ENCODE assay signal across 15 mouse cellular contexts in the genomic region with DNA sequence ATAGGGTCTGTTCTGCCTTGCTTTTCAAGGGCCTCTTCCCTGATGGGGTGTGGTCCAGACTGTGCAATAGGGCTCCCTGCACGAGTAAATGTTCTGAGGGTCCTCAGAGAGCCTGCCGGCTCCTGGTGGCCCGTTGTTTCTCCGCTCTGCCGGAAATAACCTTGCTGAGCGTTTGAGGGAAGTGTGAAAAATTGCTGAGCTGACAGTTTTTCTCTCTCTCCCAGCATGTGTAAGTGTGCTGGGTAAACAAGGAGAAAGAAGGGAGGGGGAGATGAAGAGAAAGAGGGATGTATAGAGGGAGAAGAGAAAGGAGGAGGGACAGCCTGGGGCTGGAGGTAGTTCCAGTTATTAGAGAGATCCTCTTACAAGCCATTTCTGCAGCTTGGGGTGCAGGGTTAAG. TPM values are rescaled to one million over a fixed set of nuclear protein-coding genes. Genes with fewer than 3 reads are reported as not detected.
A peak's percentile ranks its signal among the peaks of the same experiment; 100 is the strongest.
DNase-seq lines count a peak whose midpoint lies in the region; ATAC-seq lines count a peak whose summit lies in the region.
"Had no signal": no experiment of that assay in that cellular context is flagged by ENCODE, and none has a peak within 500 bp of the region (broad histone marks: within the 10 kb centered on the region; RNA-seq: fewer than 3 reads in every experiment).

No protein-coding gene starts in this region.

- peaks cover 85% of the 10 kb centered on the region for H3K27me3 ChIP-seq in embryonic facial prominence, embryonic 10.5 days (replicated peaks; ENCODE audit: low read depth, poor library complexity, severe bottlenecking)
- H3K27me3 ChIP-seq in forebrain, embryonic 15.5 days: no peaks in the 10 kb centered on the region
- peaks cover 76% of the 10 kb centered on the region for H3K27me3 ChIP-seq in midbrain, embryonic 10.5 days (ENCODE audit: low read depth, poor library complexity, severe bottlenecking)
- no peaks in the 10 kb centered on the region for H3K27me3 ChIP-seq in neural tube, embryonic 15.5 days (replicated peaks)

- H3K4me1 ChIP-seq in embryonic facial prominence, embryonic 10.5 days: peaks cover 29% of the 10 kb centered on the region
- peaks cover 76% of the 10 kb centered on the region for H3K4me1 ChIP-seq in forebrain, embryonic 15.5 days
- peaks cover 68% of the 10 kb centered on the region for H3K4me1 ChIP-seq in midbrain, embryonic 10.5 days
- peaks cover 89% of the 10 kb centered on the region for H3K4me1 ChIP-seq in neural tube, embryonic 15.5 days

- WGBS in embryonic facial prominence, embryonic 10.5 days: 65% methylated on average over 6 of the region's 6 CpGs
- 23% methylated on average over 6 of the region's 6 CpGs for WGBS in forebrain, embryonic 15.5 days
- 78% methylated on average over 6 of the region's 6 CpGs for WGBS in midbrain, embryonic 10.5 days
- 8% methylated on average over 6 of the region's 6 CpGs for WGBS in neural tube, embryonic 15.5 days

- no peak for ATAC-seq in forebrain, embryonic 15.5 days (replicated peaks)
- no peak for ATAC-seq in neural tube, embryonic 15.5 days (ENCODE audit: low FRiP score)
- ATAC-seq in erythroblast, adult 5-6 weeks (replicated peaks; ENCODE audit: low FRiP score, poor library complexity, severe bottlenecking): no peak
- ATAC-seq: liver, postnatal 0 days had no signal

- peak overlapping the region; percentile 85 for H3K9ac ChIP-seq in forebrain, embryonic 15.5 days (replicated peaks)
- peak overlapping the region; percentile 82 for H3K9ac ChIP-seq in neural tube, embryonic 15.5 days (replicated peaks)
- H3K9ac ChIP-seq: limb, embryonic 13.5 days; liver, postnatal 0 days had no signal

- peak overlapping the region; percentile 62; the same call in 1 of the 2 replicates for H3K4me3 ChIP-seq in embryonic facial prominence, embryonic 10.5 days
- peak overlapping the region; percentile 56 for H3K4me3 ChIP-seq in forebrain, embryonic 15.5 days
- peak overlapping the region; percentile 72 for H3K4me3 ChIP-seq in midbrain, embryonic 10.5 days
- H3K4me3 ChIP-seq in neural tube, embryonic 15.5 days (replicated peaks): peak overlapping the region; percentile 72
- H3K4me3 ChIP-seq: erythroblast, embryonic 14.5 days; limb, embryonic 13.5 days had no signal

- no peak overlapping the region for H3K27ac ChIP-seq in embryonic facial prominence, embryonic 10.5 days (replicated peaks)
- H3K27ac ChIP-seq in forebrain, embryonic 15.5 days (replicated peaks): peak overlapping the region; percentile 98
- H3K27ac ChIP-seq in midbrain, embryonic 10.5 days (replicated peaks): no peak overlapping the region; the same call in 1 of the 2 replicates
- peak overlapping the region; percentile 95 for H3K27ac ChIP-seq in neural tube, embryonic 15.5 days (replicated peaks)
- H3K27ac ChIP-seq: kidney, postnatal 0 days; limb, embryonic 13.5 days had no signal

- no peaks in the 10 kb centered on the region for H3K9me3 ChIP-seq in embryonic facial prominence, embryonic 10.5 days
- no peaks in the 10 kb centered on the region for H3K9me3 ChIP-seq in forebrain, embryonic 15.5 days
- no peaks in the 10 kb centered on the region for H3K9me3 ChIP-seq in midbrain, embryonic 10.5 days (replicated peaks)
- H3K9me3 ChIP-seq in neural tube, embryonic 15.5 days (replicated peaks): no peaks in the 10 kb centered on the region
- H3K9me3 ChIP-seq: limb, embryonic 13.5 days had no signal

- H3K4me2 ChIP-seq in forebrain, embryonic 15.5 days (replicated peaks): peak overlapping the region; percentile 74
- peak overlapping the region; percentile 81 for H3K4me2 ChIP-seq in neural tube, embryonic 15.5 days
- H3K4me2 ChIP-seq: heart, embryonic 11.5 days; limb, embryonic 13.5 days had no signal

- DNase-seq in embryonic facial prominence, embryonic 10.5 days (ENCODE audit: low spot score): no peak
- DNase-seq in midbrain, embryonic 10.5 days (ENCODE audit: low spot score): no peak
- DNase-seq in adrenal gland, adult 18-20 months (ENCODE audit: low spot score in 2 of 2): no peak
- DNase-seq in right cerebral cortex, adult 2 months (ENCODE audit: low spot score in 2 of 2): no peak
- DNase-seq: adrenal gland, adult 8-10 months; gastrocnemius, postnatal 14 days; liver, postnatal 0 days; right cerebral cortex, adult 18-20 months had no signal

- H3K36me3 ChIP-seq in embryonic facial prominence, embryonic 10.5 days (replicated peaks): no peaks in the 10 kb centered on the region
- peaks cover 2% of the 10 kb centered on the region; the same call in 1 of the 2 replicates for H3K36me3 ChIP-seq in forebrain, embryonic 15.5 days
- H3K36me3 ChIP-seq in midbrain, embryonic 10.5 days: no peaks in the 10 kb centered on the region
- peaks cover 3% of the 10 kb centered on the region; the same call in 1 of the 2 replicates for H3K36me3 ChIP-seq in neural tube, embryonic 15.5 days
- H3K36me3 ChIP-seq: limb, embryonic 13.5 days had no signal

RNA-seq across cellular contexts. Expression of a gene that starts 3.0 kb away (rescaled TPM):
- 0.93 and 1.5 TPM in 2 replicates for polyA plus RNA-seq in embryonic facial prominence, embryonic 10.5 days (2016; fragmentation: Nextera tagmentation; extraction: Ambion mirVana)
- polyA plus RNA-seq in forebrain, embryonic 15.5 days (2015; fragmentation: Nextera tagmentation; extraction: Ambion mirVana): 20.9 and 22.9 TPM in 2 replicates
- polyA plus RNA-seq in midbrain, embryonic 10.5 days (2016; fragmentation: Nextera tagmentation; extraction: Ambion mirVana): 2.2 and 4.7 TPM in 2 replicates
- 7.5 and 9.2 TPM in 2 replicates for polyA plus RNA-seq in neural tube, embryonic 15.5 days (2015; fragmentation: Nextera tagmentation; extraction: Ambion mirVana)
- total RNA-seq in adrenal gland, adult 18-20 months (2021): under 1 TPM; 0.36 to 0.58 TPM
- total RNA-seq in erythroblast, adult 5-6 weeks (2015; ENCODE audit: low replicate concordance): not detected in 2 replicates
- not detected in 2 replicates for total RNA-seq in erythroblast, adult 5-6 weeks (2017; ENCODE audit: low replicate concordance)
- polyA plus RNA-seq: erythroblast, embryonic 14.5 days; kidney, postnatal 0 days; limb, embryonic 13.5 days; liver, postnatal 0 days had no signal

RNA-seq across cellular contexts. Expression of a gene that starts 21.0 kb away (rescaled TPM):
- 10.7 and 12.4 TPM in 2 replicates for polyA plus RNA-seq in embryonic facial prominence, embryonic 10.5 days (2016; fragmentation: Nextera tagmentation; extraction: Ambion mirVana)
- 11.1 and 13.0 TPM in 2 replicates for polyA plus RNA-seq in forebrain, embryonic 15.5 days (2015; fragmentation: Nextera tagmentation; extraction: Ambion mirVana)
- polyA plus RNA-seq in midbrain, embryonic 10.5 days (2016; fragmentation: Nextera tagmentation; extraction: Ambion mirVana): 14.8 and 18.5 TPM in 2 replicates
- 25.8 and 27.7 TPM in 2 replicates for polyA plus RNA-seq in neural tube, embryonic 15.5 days (2015; fragmentation: Nextera tagmentation; extraction: Ambion mirVana)
- total RNA-seq in adrenal gland, adult 18-20 months (2021): 100 to 1,000 TPM; 547 to 673 TPM
- 3.5 and 6.7 TPM in 2 replicates for total RNA-seq in erythroblast, adult 5-6 weeks (2015; ENCODE audit: low replicate concordance)
- 8.4 and 9.5 TPM in 2 replicates for total RNA-seq in erythroblast, adult 5-6 weeks (2017; ENCODE audit: low replicate concordance)

RNA-seq across cellular contexts. Expression of a gene that starts 59.1 kb away (rescaled TPM):
- polyA plus RNA-seq in embryonic facial prominence, embryonic 10.5 days (2016; fragmentation: Nextera tagmentation; extraction: Ambion mirVana): 9.2 and 10.3 TPM in 2 replicates
- polyA plus RNA-seq in forebrain, embryonic 15.5 days (2015; fragmentation: Nextera tagmentation; extraction: Ambion mirVana): 1.8 and 2.2 TPM in 2 replicates
- polyA plus RNA-seq in midbrain, embryonic 10.5 days (2016; fragmentation: Nextera tagmentation; extraction: Ambion mirVana): 1.9 and 3.0 TPM in 2 replicates
- 2.1 and 4.0 TPM in 2 replicates for polyA plus RNA-seq in neural tube, embryonic 15.5 days (2015; fragmentation: Nextera tagmentation; extraction: Ambion mirVana)
- 1 to 10 TPM; 1.9 to 4.3 TPM for total RNA-seq in adrenal gland, adult 18-20 months (2021)
- total RNA-seq in erythroblast, adult 5-6 weeks (2015; ENCODE audit: low replicate concordance): not detected in 2 replicates
- not detected in 2 replicates for total RNA-seq in erythroblast, adult 5-6 weeks (2017; ENCODE audit: low replicate concordance)

Comparison
In these comparisons a context has a peak if more than half of its experiments do, and no peak if none do; other contexts are left out.
1. H3K27ac ChIP-seq: peak in forebrain, embryonic 15.5 days (single experiment) and neural tube, embryonic 15.5 days (single experiment); none in embryonic facial prominence, embryonic 10.5 days (single experiment) and midbrain, embryonic 10.5 days (single experiment).
2. Peak in every context shown above with its lines, with median percentiles within 50 percentile points of each other: H3K4me3 ChIP-seq.